Mouse (Mus musculus) megakaryocyte progenitor cell, adult 5-6 weeks (primary cell): ENCODE data around the gene Eef1g. TPM values are rescaled to one million over a fixed set of nuclear protein-coding genes. Genes with fewer than 3 reads are reported as not detected.
"Not testable (repeated sequence)": the region's sequence is repeated elsewhere in the genome, so short reads cannot be mapped to it uniquely, and the experiment has no call there.

ENCODE experiments used
- ATAC-seq: replicated peaks from 2 replicates; pipeline ENCODE4 v1.8.0; 2016; ENCODE audit warnings: mild to moderate bottlenecking, moderate TSS enrichment, inconsistent platforms; ENCODE audit not compliant: poor library complexity
- total RNA-seq, 2 experiments: library from RNA; stranded (forward) in 1 of 2; stranded (reverse) in 1 of 2; fragments of 157-497, 149-512 nt in 1 of 2; fragments of 200-1000 nt in 1 of 2; gene quantifications; 2 replicates each; pipeline versions ENCODE4 v1.2.3 to v1.2.4; 2015 to 2017

The Eef1g gene
- total RNA-seq, 2 experiments from 2014 or later: 754 to 1,182 TPM

DNA sequence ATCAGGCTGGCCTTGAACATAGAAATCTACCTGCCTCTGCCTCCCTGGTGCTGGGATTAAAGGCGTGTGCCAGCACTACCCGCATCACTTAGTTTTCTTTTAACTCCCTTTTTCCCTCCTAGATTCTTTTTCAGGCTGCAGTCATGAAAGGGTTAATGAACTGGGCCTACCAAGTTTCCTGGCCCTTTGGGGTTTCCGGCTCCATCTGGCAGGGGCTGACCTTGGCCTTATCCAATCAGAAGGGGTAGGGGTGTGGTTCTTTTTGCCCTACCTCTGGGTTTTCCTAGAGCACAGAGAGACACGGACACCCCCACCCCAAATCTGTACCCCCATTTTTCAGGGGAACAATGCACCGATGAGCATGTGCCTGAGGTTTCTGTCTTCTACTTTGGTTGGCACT is 22.1 kb upstream of the Eef1g start:
- peak; percentile 18; the same call in 1 of the 2 replicates for ATAC-seq

DNA sequence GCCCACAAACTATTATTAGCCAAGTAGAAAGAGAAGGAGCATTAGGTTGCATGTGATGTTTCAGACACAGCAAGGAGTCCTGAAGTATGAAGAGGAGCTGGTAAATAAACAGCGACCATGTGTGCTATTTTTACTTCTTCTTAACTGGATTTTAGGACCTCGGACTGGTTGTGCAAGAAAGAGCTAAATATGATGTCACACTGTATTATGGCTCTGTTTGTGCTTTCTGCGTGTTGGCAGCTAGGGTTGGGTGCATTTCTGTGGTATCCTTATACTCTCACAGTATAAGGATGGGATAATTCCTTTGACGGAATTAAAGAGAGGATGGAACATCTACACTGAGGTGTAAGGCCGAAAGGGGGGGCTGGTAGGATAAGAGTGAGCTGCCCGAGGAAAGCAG is 21.6 kb upstream of the Eef1g start:
- ATAC-seq: no peak

DNA sequence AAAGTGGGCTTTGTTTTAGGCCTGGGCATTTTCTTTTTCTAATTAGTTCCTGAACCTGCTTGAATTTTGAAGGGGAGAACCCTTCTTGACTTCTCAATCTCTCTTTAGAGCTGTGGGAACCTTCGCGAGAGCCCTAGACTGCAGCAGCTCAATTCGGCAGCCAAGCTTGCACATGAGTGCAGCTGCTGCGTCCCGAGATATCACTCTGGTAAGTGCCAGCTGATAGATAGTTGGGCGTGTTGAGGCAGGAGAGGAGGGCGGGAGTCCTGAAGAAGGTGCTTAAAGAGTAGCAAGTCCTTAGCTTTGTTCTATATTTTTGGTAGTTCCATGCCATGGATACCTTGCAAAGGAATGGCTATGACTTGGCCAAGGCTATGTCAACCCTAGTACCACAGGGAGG is 19.9 kb upstream of the Eef1g start:
- ATAC-seq: peak; percentile 18; the same call in 1 of the 2 replicates

DNA sequence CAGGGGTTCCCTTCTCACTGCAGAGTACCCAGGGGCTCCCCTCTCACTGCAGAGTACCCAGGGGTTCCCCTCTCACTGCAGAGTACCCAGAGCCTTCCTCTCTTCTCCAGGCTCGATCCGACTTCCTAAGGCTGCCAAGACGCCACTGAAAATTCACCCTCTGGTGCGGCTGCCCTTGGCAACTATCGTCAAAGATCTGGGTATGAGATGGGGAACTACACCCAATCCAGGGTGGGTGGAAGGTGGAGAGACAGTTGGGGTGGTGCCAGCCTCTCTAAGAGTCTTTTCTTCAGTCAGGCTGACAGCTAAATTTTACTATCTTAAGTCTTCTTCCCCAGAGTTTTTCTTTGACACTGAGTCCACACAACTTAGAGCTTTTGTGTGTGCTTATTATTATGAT is 16.7 kb upstream of the Eef1g start:
- ATAC-seq: no peak

DNA sequence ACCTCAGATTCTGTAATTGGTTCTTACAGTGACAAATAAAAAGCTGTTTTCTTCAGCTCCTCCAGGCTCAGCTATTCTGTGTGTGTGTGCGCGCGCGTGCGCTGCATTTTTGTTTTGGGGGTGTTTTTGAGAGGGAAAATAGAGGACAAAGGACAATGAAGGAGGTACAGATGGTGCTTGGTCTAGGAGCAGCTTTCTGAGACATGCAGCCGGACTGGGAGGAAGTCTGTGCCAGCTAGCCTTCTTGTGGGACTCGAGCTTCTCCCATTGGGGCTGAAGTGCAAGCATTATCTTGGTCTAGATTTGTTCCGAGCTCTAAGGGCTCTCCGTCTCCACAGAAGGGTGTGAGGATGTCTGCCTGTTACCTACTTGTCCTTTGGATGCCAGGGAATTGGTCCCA is 14.6 kb upstream of the Eef1g start:
- ATAC-seq: no peak

DNA sequence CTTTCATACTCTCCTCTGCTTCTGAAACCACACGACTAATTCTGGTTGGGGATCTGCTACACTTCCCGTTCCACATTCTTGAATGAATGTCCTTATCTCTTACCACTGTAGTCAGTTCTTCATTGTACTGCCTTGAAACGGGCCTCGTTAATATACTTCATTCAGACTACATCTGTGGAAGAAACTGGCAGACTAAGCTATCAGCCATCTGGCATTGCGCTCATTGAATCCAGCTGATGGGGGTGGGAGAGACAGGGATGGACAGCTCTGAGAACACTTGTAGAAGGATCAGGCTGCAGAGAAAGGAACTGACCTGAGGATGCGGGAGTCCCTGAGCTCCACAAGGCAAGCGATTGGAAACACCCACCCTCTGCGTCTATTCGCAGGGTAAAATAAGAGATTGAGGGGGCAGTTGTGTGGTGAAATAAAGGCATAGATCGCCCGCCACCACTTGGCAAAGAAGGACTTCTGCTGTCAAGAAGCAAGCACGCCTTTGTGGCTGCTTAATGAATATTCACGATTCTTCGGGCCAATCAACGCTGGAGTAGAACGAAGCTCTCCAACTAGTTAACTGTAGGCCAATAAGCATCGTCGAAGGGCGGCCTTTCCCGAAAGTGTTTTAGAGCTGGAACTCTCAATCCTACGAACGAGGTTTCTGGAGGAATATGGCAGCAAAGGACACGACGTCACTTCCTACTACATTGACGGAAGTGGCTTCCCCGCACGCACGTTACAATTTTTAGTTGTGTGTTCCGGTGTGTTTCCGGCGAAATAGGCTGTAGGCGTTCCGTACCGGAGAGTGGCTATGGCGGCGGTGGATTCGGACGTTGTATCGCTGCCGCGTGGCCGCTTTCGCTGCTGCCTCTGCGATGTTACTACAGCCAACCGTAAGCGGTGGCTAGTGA is 13.5 kb upstream of the Eef1g start, which contains the start of gene Tut1:
Gene Tut1, plus strand, starts transcription at position 713 of the 905 bp plus-strand sequence.
- peak; percentile 96 for ATAC-seq

DNA sequence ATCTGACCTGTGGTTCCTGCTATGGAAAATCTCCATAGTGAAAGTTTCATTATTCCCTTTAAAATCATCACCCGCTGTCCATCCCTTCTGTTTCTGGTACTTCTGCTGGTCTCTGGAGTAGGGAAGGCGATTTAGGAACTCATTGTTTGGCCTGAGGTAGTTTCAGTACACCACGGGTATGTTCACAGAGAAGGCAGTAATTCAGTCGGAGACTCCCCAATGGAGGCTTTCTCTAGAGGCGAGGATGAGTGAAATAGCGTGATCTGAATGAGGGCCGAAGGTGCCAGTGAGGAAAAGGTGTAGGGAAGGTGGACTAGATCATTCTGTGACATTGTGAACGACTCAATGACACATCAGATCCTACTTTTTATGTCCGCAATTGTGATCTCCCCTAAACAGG is 12.7 kb upstream of the Eef1g start:
- ATAC-seq: no peak

DNA sequence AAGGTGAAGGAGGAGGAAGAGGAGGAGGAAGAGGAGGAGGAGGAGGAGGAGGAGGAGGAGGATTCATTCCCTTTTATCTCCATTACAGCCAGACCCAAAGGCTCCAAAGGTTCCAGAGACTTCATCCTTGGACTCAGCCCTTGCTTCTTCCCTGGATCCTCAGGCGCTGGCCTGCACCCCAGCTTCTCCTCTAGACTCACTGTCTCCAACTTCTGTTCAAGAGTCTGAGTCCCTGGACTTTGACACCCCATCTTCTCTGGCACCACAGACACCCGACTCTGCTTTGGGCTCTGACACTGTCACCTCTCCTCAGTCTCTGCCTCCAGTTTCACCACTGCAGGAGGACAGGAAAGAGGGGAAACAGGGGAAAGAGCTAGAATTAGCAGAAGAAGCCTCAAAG is 4.6 kb upstream of the Eef1g start:
- no peak for ATAC-seq

DNA sequence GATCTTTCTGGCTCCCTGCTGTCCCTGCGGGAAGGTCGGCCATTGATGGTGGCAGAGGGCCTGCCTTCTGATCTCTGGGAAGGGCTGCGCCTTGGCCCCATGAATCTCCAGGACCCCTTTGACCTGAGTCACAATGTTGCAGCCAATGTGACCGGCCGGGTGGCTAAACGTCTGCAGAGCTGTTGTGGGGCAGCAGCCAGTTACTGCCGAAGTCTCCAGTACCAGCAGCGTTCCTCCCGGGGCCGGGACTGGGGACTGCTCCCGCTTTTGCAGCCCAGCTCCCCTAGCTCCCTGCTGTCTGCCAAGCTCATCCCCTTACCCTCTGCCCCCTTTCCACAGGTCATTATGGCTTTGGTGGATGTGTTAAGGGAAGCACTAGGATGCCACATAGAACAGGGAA is 1.8 kb upstream of the Eef1g start:
- no peak for ATAC-seq

DNA sequence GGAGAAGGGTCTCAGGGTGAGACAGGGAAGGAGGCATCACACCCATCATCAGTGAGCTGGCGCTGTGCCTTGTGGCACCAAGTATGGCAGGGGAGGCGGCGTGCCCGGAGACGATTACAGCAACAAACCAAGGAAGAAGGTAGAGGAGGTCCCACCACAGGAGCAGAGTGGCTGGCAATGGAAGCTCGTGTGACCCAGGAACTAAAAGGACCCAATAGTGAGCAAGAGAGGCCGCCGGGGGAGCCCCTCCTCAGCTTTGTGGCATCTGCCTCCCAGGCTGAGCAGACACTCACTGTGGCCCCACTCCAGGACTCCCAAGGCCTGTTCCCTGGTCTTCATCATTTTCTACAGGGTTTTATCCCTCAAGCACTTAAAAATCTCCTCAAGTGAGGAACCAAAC is 1.1 kb upstream of the Eef1g start:
- ATAC-seq: no peak

DNA sequence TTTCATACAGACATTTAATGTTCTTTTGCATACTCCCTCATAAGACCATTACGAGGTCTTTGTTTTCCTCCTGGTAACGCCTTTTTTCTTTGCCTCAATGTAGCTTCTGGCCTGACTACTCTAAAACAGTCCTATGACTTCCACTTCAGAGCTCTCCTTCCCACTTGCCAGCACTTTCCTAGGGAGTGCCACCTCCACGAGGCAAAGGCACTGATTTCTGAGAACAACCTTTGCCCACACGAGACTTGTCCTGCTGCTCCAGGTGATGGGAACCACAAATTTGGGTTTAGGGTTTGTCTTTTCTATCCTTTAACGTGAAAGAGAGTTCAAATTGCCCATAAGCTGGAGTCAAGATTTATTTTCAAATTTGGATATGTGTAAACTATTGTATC is 647 bp upstream of the Eef1g start:
- no peak for ATAC-seq

DNA sequence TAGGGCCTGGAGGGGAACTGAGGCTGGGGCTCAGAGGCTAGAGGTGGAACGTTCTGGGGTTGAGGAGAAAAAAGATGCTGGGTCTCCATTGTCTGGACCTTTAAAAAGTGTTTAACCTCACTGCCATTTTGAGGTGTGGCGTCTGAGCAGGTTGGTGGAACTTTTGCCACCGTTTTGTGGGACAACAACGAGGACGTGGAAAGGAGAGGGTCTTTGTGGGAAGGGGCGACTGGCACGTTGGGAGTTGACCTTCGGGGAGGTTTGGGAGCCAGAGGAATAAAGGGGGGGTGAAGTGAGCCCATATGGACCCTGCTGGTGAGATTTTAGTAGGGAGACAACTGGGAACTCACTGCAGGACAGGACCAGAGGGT is 517 bp downstream of the Eef1g start:
- no peak for ATAC-seq

DNA sequence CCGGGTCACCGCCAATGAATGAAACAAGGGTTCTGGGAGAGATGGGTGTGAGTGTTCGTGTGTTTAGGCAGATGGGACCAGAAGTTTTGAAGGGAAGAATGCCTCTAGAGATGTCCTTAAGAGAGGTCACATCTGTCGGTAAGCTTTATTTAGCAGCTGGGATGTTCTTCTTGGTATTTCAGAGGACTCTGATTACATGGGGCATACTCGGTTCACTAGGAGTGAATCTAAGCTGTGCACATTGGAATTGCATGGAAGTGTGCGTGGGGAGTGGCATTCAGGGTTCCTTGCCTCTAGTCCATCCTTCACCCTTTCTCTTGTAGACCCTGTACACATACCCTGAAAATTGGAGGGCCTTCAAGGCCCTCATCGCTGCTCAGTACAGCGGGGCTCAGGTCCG is 1.1 kb downstream of the Eef1g start:
- no peak for ATAC-seq

DNA sequence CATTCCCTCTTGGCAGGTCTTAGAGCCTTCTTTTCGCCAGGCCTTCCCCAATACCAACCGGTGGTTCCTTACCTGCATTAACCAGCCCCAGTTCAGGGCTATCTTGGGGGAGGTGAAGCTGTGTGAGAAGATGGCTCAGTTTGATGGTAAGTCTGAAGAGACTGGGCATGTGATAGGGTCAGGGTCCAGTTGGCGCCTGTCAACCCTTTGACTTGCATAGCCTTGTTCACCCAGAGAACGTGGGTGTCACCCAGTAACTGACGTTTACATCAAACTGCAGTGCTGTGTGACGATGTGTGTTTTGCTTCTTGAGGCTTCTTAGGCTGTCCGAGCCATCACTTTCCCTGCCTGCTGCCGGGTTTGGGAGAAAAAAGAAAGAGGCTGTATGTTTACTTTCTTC is 5.7 kb downstream of the Eef1g start:
- not testable (repeated sequence) for ATAC-seq

DNA sequence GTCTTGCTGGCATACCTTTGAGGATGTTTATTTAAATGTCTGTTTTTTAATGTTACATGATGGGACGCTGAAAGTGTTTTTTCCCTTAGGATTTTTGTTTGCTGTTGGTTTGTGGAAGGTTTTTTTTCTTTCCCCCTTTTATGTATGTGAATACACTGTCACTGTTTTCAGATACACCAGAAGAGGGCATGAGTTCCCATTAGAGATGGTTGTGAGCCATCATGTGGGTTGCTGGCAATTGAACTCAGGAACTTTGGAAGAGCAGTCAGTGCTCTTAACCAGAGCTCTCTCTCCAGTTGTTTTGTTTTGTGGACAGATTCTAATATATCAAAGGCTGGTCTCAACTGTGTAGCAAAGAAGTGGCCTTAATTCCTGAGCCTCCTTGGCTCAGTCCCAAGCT is 7.8 kb downstream of the Eef1g start:
- no peak for ATAC-seq

DNA sequence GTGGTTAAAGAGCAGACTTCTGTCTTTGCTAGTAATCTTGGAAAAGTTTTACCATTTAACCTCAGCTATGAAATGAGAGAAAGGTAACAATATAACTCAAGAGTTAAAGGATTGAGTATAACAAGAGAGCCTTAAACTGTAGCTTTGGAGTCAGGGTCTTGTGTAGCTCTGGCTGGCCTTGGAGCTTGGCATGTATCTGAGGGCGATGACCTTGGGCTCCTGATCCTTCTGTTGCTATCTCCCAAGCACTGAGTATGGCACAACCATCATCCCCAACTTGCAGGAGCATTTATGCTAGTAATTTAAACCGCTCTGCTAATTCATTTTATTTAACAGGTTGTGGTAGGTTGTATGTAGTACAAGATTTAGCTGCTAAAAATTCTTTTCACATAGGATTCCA is 8.7 kb downstream of the Eef1g start:
- ATAC-seq: no peak

DNA sequence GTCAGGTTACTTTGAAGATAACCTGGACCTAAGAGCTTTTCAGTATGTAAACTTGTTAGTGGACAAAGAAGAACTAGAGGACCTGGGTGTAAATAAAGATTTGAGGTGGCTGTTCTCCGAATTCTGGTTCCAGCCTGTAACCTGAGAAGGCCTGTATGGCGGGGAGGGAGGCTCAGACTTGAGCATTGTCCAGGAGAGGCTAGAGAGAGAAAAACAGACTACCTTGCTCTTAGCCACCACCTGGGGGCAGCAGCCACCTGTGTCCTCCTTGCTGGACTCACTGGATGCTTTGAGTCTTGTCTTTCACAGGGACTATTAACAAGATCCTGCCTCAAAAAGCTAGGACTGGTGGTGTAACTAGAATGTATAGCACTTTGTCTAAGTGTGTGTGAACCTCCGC is 9.7 kb downstream of the Eef1g start:
- peak; percentile 62 for ATAC-seq

DNA sequence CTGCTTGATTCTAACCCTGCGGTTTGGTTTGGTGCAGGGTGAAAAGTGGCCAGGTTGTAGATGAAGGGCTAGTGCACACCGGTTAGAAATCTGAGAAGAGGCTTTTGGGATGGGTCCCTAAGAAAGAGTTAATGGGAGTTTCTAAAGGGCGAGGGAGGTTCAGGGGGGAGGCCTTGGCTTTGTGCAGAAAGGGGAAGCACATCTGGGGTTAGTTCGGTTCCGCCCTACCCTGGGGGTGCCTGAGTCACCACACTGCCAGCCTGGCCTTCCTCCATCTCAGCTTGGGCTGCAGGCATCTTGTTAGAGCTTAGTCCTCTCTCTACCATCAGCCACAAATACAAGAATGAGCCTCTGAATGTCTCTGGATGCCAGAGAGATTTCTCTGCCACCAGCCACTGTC is 13.9 kb downstream of the Eef1g start:
- peak; percentile 62 for ATAC-seq

DNA sequence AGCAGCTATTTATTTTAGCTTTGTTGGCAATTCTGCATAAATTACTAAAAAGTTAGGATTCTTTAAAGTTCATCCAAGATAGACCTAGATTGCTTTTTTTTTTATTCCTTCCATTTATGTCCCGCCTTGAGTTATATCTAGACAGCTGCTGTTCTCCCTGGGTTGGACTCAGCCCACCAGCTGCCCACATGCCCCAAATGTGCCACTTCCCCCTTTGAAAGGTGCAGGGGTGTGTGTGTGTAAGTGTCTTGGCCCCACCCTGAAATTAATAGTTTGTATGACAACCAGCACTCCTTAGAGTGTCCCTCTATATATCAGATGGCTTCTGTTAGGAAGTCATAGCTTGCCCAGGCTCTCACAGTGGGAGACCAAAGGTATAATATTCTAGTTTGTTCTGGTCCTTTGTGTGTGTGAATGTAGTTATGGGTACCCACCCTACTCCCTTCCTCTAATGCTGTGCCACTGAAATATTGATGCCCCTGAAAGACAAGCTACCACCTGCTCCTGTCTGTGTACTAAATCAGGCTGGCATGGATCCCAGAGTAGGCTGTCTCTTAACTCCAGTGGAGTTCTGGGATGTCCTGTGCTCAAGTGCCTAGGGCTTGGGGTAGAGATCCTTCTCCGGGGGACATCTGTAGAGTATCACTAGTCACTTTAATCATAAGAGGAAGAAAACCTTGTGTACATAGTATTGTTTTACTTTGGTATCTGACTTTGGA is 14.8 kb downstream of the Eef1g start:
- no peak for ATAC-seq

DNA sequence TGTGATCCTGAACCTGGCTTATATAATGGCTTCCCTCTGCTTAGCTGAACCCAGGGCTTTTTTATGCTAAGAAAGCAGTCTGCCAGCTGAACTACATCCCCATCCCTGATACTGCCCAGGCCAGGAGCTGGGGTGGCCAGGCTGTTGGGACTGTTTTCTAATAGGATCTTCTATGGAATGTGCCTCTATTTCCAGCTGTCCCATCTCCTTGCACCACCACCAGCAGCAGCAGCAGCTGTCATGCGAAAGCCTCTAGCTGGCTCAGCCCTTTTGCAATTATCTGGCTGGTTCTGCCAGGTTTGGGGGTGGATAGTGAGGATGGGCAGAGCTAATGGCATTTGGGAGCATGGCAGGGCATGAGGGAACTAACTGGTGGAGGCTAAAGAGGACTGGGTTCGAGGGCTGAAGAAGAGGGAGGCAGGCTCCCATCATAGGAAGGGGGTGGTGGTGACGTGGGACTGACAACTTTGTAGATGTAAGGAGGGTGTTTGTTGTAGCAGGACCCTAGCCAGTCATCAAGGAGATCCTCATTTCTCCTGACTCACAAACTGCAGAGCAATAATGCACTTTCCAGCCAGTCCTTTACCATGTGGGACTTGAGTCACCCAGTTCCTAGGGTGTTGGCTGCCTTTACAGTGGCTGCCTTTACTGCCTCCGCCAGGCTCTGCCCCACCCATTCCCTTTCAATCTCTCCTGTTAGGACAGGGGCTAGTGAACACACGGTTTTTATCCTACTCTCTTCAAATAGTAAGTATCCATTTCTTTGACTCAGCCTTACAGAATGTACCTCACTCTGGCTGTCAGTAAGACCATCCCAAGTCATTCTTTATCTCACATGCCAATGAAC is 15.7 kb downstream of the Eef1g start:
- ATAC-seq: no peak; the same call in 1 of the 2 replicates

DNA sequence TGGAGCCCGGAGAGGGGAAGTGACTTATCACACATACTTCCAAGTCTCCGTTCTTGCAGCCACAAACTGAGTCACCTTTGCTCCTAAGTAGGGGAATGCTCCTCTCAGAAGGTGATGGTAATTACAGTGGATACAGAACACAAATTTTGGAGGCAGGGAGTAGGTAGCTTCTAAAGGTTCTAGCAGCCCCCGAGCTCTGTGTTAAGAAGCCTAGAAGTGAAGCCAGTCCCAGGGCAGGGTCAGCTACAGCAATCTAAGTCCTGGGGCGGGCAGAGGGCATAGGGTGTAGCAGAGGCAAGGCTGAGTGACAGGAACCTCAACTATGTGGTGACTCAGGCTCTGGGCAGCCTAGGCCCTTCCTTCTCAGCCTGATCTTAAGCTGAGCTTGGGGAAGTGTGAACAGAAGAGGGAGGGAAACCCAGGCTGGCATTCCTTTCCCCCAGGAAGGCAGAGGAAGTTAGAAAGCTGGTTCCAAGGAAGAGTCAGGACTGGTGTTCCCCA is 16.4 kb downstream of the Eef1g start:
- peak; percentile 53 for ATAC-seq
